Mouse (Mus musculus): ENCODE results near the gene Prkcb. TPM values are rescaled to one million over a fixed set of nuclear protein-coding genes. Genes with fewer than 3 reads are reported as not detected.

Prkcb gene
- polyA plus RNA-seq, 1 experiment from 2014 or later, result 8.7 TPM

GRCm38 (mm10) chr7:122376845-122377244, 88.3 kb downstream of the Prkcb start:
- no peak overlapping the region for H3K4me2 ChIP-seq (replicated peaks)
- H3K9ac ChIP-seq, result no peak overlapping the region
- H3K27ac ChIP-seq (replicated peaks), result no peak overlapping the region
- no peak for ATAC-seq (ENCODE audit: insufficient number of reproducible peaks, low FRiP score, low TSS enrichment, low read depth)
- no peaks in the 10 kb centered on the region for H3K9me3 ChIP-seq (replicated peaks)
- peaks cover 7% of the 10 kb centered on the region for H3K4me1 ChIP-seq
- H3K27me3 ChIP-seq, result no peaks in the 10 kb centered on the region
- no peaks in the 10 kb centered on the region for H3K36me3 ChIP-seq
- no peak overlapping the region for H3K4me3 ChIP-seq (replicated peaks)

- Histone ChIP-seq H3K9ac (no peak overlapping the region), H3K27ac (replicated peaks) (no peak overlapping the region), H3K4me1 (peaks cover 7% of the 10 kb centered on the region), H3K4me3 (replicated peaks) (no peak overlapping the region), H3K27me3 (no peaks in the 10 kb centered on the region), H3K4me2 (replicated peaks) (no peak overlapping the region), H3K9me3 (replicated peaks) (no peaks in the 10 kb centered on the region), H3K36me3 (no peaks in the 10 kb centered on the region)
- 62% methylated on average over 3 of the region's 3 CpGs for WGBS
- ATAC-seq (ENCODE audit: insufficient number of reproducible peaks, low FRiP score, low TSS enrichment, low read depth), result no peak
These were observed 89.4 kb downstream of the Prkcb start for GRCm38 (mm10) chr7:122377967-122378366.

GRCm38 (mm10) chr7:122378473-122378872, 89.9 kb downstream of the Prkcb start:
- Histone ChIP-seq H3K27me3 (no peaks in the 10 kb centered on the region), H3K9ac (no peak overlapping the region), H3K4me3 (replicated peaks) (no peak overlapping the region), H3K4me1 (peaks cover 7% of the 10 kb centered on the region), H3K9me3 (replicated peaks) (no peaks in the 10 kb centered on the region), H3K4me2 (replicated peaks) (no peak overlapping the region), H3K27ac (replicated peaks) (no peak overlapping the region), H3K36me3 (no peaks in the 10 kb centered on the region)
- 42% methylated on average over 10 of the region's 10 CpGs for WGBS
- peak; percentile 60 for ATAC-seq (ENCODE audit: insufficient number of reproducible peaks, low FRiP score, low TSS enrichment, low read depth)

- WGBS, result 64% methylated on average over 7 of the region's 7 CpGs
- Histone ChIP-seq H3K4me1 (peaks cover 7% of the 10 kb centered on the region), H3K27ac (replicated peaks) (no peak overlapping the region), H3K36me3 (no peaks in the 10 kb centered on the region), H3K27me3 (no peaks in the 10 kb centered on the region), H3K9me3 (replicated peaks) (no peaks in the 10 kb centered on the region), H3K4me2 (replicated peaks) (no peak overlapping the region), H3K9ac (no peak overlapping the region), H3K4me3 (replicated peaks) (no peak overlapping the region)
- no peak for ATAC-seq (ENCODE audit: insufficient number of reproducible peaks, low FRiP score, low TSS enrichment, low read depth)
These were observed 90.7 kb downstream of the Prkcb start for GRCm38 (mm10) chr7:122379292-122379691.

- WGBS, result 83% methylated on average over 10 of the region's 10 CpGs
- Histone ChIP-seq H3K27me3 (no peaks in the 10 kb centered on the region), H3K4me2 (replicated peaks) (no peak overlapping the region)
These were observed 92.0 kb downstream of the Prkcb start for GRCm38 (mm10) chr7:122380336-122381130.

GRCm38 (mm10) chr7:122381560-122381959, 93.0 kb downstream of the Prkcb start:
- H3K27me3 ChIP-seq, result no peaks in the 10 kb centered on the region
- no peak overlapping the region for H3K9ac ChIP-seq
- H3K4me3 ChIP-seq (replicated peaks), result no peak overlapping the region
- 52% methylated on average over 10 of the region's 10 CpGs for WGBS
- H3K9me3 ChIP-seq (replicated peaks), result no peaks in the 10 kb centered on the region
- no peaks in the 10 kb centered on the region for H3K36me3 ChIP-seq
- ATAC-seq (ENCODE audit: insufficient number of reproducible peaks, low FRiP score, low TSS enrichment, low read depth), result no peak
- H3K4me2 ChIP-seq (replicated peaks), result no peak overlapping the region
- H3K27ac ChIP-seq (replicated peaks), result no peak overlapping the region
- peaks cover 7% of the 10 kb centered on the region for H3K4me1 ChIP-seq

More at GRCm38 (mm10) chr7:122380336-122381130, 92.0 kb downstream of the Prkcb start:
- Histone ChIP-seq H3K36me3 (no peaks in the 10 kb centered on the region), H3K4me3 (replicated peaks) (no peak overlapping the region), H3K9me3 (replicated peaks) (no peaks in the 10 kb centered on the region), H3K9ac (no peak overlapping the region), H3K27ac (replicated peaks) (no peak overlapping the region), H3K4me1 (peaks cover 7% of the 10 kb centered on the region)
- no peak for ATAC-seq (ENCODE audit: insufficient number of reproducible peaks, low FRiP score, low TSS enrichment, low read depth)

- H3K4me3 ChIP-seq (replicated peaks), result no peak overlapping the region
- peaks cover 5% of the 10 kb centered on the region for H3K4me1 ChIP-seq
- H3K27ac ChIP-seq (replicated peaks), result no peak overlapping the region
- no peaks in the 10 kb centered on the region for H3K27me3 ChIP-seq
- no peak for ATAC-seq (ENCODE audit: insufficient number of reproducible peaks, low FRiP score, low TSS enrichment, low read depth)
- no peaks in the 10 kb centered on the region for H3K36me3 ChIP-seq
- H3K4me2 ChIP-seq (replicated peaks), result no peak overlapping the region
- WGBS, result 62% methylated on average over 2 of the region's 2 CpGs
- no peaks in the 10 kb centered on the region for H3K9me3 ChIP-seq (replicated peaks)
- H3K9ac ChIP-seq, result no peak overlapping the region
These were observed 94.7 kb downstream of the Prkcb start for GRCm38 (mm10) chr7:122383260-122383659.

- Histone ChIP-seq H3K4me1 (peaks cover 4% of the 10 kb centered on the region; the same call in 1 of the 2 replicates), H3K27ac (replicated peaks) (no peak overlapping the region), H3K9me3 (replicated peaks) (no peaks in the 10 kb centered on the region), H3K9ac (no peak overlapping the region), H3K27me3 (no peaks in the 10 kb centered on the region), H3K36me3 (no peaks in the 10 kb centered on the region), H3K4me3 (replicated peaks) (no peak overlapping the region), H3K4me2 (replicated peaks) (no peak overlapping the region)
- ATAC-seq (ENCODE audit: insufficient number of reproducible peaks, low FRiP score, low TSS enrichment, low read depth), result no peak
- 88% methylated on average over 8 of the region's 8 CpGs for WGBS
These were observed 96.3 kb downstream of the Prkcb start for GRCm38 (mm10) chr7:122384891-122385290.

GRCm38 (mm10) chr7:122386567-122386966, 98.0 kb downstream of the Prkcb start:
- Histone ChIP-seq H3K4me3 (replicated peaks) (no peak overlapping the region), H3K27ac (replicated peaks) (no peak overlapping the region), H3K9ac (no peak overlapping the region), H3K36me3 (no peaks in the 10 kb centered on the region), H3K27me3 (no peaks in the 10 kb centered on the region), H3K9me3 (replicated peaks) (no peaks in the 10 kb centered on the region), H3K4me2 (replicated peaks) (no peak overlapping the region), H3K4me1 (peaks cover 4% of the 10 kb centered on the region; the same call in 1 of the 2 replicates)
- no peak for ATAC-seq (ENCODE audit: insufficient number of reproducible peaks, low FRiP score, low TSS enrichment, low read depth)
- 92% methylated on average over 1 of the region's 1 CpGs for WGBS

GRCm38 (mm10) chr7:122387896-122388295, 99.3 kb downstream of the Prkcb start:
- Histone ChIP-seq H3K9me3 (replicated peaks) (no peaks in the 10 kb centered on the region), H3K4me3 (replicated peaks) (no peak overlapping the region), H3K36me3 (no peaks in the 10 kb centered on the region), H3K9ac (no peak overlapping the region), H3K4me2 (replicated peaks) (no peak overlapping the region), H3K4me1 (peaks cover 4% of the 10 kb centered on the region; the same call in 1 of the 2 replicates), H3K27ac (replicated peaks) (no peak overlapping the region), H3K27me3 (no peaks in the 10 kb centered on the region)
- ATAC-seq (ENCODE audit: insufficient number of reproducible peaks, low FRiP score, low TSS enrichment, low read depth), result no peak
- 67% methylated on average over 4 of the region's 4 CpGs for WGBS

GRCm38 (mm10) chr7:122388858-122389257, 100.3 kb downstream of the Prkcb start:
- H3K36me3 ChIP-seq, result no peaks in the 10 kb centered on the region
- WGBS, result 87% methylated on average over 5 of the region's 5 CpGs

GRCm38 (mm10) chr7:122389633-122390032, 101.1 kb downstream of the Prkcb start:
- Histone ChIP-seq H3K36me3 (no peaks in the 10 kb centered on the region), H3K27ac (replicated peaks) (no peak overlapping the region), H3K4me3 (replicated peaks) (no peak overlapping the region), H3K9me3 (replicated peaks) (no peaks in the 10 kb centered on the region), H3K4me1 (peaks cover 4% of the 10 kb centered on the region; the same call in 1 of the 2 replicates), H3K4me2 (replicated peaks) (no peak overlapping the region), H3K27me3 (no peaks in the 10 kb centered on the region), H3K9ac (no peak overlapping the region)
- ATAC-seq (ENCODE audit: insufficient number of reproducible peaks, low FRiP score, low TSS enrichment, low read depth), result no peak
- WGBS, result 21% methylated on average over 6 of the region's 6 CpGs

More at GRCm38 (mm10) chr7:122388858-122389257, 100.3 kb downstream of the Prkcb start:
- H3K4me1 ChIP-seq, result peaks cover 4% of the 10 kb centered on the region; the same call in 1 of the 2 replicates
- no peak overlapping the region for H3K4me2 ChIP-seq (replicated peaks)
- H3K9me3 ChIP-seq (replicated peaks), result no peaks in the 10 kb centered on the region
- H3K4me3 ChIP-seq (replicated peaks), result no peak overlapping the region
- no peak overlapping the region for H3K9ac ChIP-seq
- no peak for ATAC-seq (ENCODE audit: insufficient number of reproducible peaks, low FRiP score, low TSS enrichment, low read depth)
- H3K27me3 ChIP-seq, result no peaks in the 10 kb centered on the region
- no peak overlapping the region for H3K27ac ChIP-seq (replicated peaks)

Data from embryonic facial prominence, embryonic 15.5 days (tissue).